Mouse (Mus musculus): ENCODE data around the gene Spint2.

- TF ChIP-seq CTCF (IDR thresholded peaks at IDR 0.05; ENCODE audit: control insufficient read depth, insufficient read depth, low read length) (no peak), POLR2A (IDR thresholded peaks at IDR 0.05; ENCODE audit: borderline replicate concordance, control insufficient read depth, low read depth, low read length) (no peak)
Observed at GRCm38 (mm10) chr7:29304463-29305262, 23.0 kb upstream of the Spint2 start.

All from bone marrow, adult 2 months (tissue).